Mouse (Mus musculus) thymus, postnatal 4 days (tissue): ENCODE results near the gene Magi2.
"Not testable (repeated sequence)": the region's sequence is repeated elsewhere in the genome, so short reads cannot be mapped to it uniquely, and the experiment has no call there.

Source experiments
- DNase-seq: peaks from one replicate; pipeline ENCODE4 v3.0.0; 2021

Magi2 gene

DNA sequence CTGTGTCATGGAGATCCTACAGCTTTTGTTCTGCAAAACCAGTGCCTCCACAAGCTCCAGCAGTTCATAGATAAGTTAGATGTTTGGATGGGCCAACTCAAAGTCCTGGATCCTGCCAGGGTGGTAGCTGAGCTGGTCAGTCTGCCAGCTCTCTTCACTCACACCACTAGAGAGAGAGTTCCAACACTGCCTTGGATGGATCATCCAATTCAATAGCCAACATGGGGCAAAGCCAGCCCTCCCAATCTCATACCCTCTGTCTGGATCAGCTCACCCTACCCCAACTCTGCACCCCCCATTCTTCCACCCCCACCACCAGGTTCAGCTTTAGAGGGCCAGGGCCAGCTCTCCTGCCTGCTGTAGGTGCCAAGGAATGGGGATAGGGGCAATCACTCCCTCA, 235.7 kb downstream of the Magi2 start:
- DNase-seq = no peak

DNA sequence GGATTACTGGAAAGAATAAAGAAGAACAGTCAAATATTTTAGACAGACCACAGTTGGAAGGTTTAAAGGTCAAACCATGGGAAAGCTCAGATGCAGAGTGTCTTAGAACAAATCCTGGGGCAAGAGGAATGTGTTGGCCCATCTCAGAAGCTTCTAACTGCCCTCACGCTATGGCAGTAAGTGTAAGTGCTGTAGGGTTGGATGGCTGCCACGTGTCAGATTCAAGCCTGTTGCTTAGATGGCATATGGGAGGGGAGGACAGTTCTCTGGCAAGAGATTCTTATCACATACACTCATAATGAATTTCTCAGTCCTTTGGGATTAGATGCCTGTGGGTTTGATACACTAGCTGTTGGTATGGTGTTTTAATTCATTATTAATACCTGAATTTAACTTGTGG, 238.5 kb downstream of the Magi2 start:
- no peak for DNase-seq

- no peak for DNase-seq
These were observed 246.1 kb downstream of the Magi2 start for GRCm38 (mm10) chr5:19472851-19473439.

GRCm38 (mm10) chr5:19482981-19483380, 256.1 kb downstream of the Magi2 start:
- no peak for DNase-seq

- no peak for DNase-seq
These were observed 261.1 kb downstream of the Magi2 start for GRCm38 (mm10) chr5:19487947-19488346.

GRCm38 (mm10) chr5:19501005-19501404, 274.2 kb downstream of the Magi2 start:
- DNase-seq = no peak

- DNase-seq = no peak
These were observed 295.3 kb downstream of the Magi2 start for GRCm38 (mm10) chr5:19522168-19522567.

- DNase-seq = no peak
These were observed 312.5 kb downstream of the Magi2 start for GRCm38 (mm10) chr5:19539348-19539747.

- no peak for DNase-seq
These were observed 319.6 kb downstream of the Magi2 start for GRCm38 (mm10) chr5:19546424-19546823.

GRCm38 (mm10) chr5:19546900-19547299, 320.1 kb downstream of the Magi2 start:
- DNase-seq = no peak

GRCm38 (mm10) chr5:19553510-19553909, 326.7 kb downstream of the Magi2 start:
- no peak for DNase-seq

- DNase-seq = no peak
These were observed 338.8 kb downstream of the Magi2 start for GRCm38 (mm10) chr5:19565636-19566035.

- not testable (repeated sequence) for DNase-seq
These were observed 339.3 kb downstream of the Magi2 start for GRCm38 (mm10) chr5:19566136-19566535.

GRCm38 (mm10) chr5:19607700-19608099, 380.9 kb downstream of the Magi2 start:
- no peak for DNase-seq

DNA sequence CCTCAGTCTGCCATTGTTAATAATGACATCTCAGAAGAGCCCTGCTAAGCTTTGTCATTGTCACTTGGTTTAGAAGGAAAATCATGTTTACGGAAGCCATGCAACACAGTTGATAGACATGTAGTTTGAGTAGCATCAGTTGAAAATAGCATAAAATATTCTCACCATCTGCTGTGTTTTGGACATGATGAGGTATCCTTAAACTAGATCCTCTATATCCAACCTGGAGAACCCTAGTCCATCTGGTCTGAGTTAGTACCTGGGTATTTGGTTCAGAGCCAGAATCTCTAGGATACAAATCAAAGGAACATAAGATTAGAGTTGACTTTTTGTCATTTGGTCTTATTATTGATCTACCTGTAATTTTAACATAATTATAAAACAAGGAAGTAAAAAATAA, 385.0 kb downstream of the Magi2 start:
- DNase-seq = no peak

DNA sequence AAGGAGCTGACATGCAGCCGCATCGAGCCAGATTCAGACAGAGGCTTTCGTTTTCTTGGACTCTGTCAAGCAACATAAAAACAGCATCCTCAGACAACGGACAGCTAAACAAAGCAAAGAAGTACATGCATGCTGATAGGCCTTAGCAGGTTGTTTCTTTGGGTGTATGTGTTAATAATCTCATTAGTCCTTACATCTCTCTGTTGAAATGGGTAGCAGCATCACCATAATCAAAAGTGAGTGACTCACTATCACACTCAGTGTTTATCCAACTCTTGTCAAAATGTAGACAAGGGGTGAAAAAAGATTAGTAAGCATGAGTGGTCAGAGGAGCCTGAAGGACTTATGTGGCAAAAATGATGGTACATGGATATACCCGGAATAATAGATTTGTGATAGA, 394.8 kb downstream of the Magi2 start:
- no peak for DNase-seq

- no peak for DNase-seq
These were observed 407.1 kb downstream of the Magi2 start for GRCm38 (mm10) chr5:19633976-19634375.

DNA sequence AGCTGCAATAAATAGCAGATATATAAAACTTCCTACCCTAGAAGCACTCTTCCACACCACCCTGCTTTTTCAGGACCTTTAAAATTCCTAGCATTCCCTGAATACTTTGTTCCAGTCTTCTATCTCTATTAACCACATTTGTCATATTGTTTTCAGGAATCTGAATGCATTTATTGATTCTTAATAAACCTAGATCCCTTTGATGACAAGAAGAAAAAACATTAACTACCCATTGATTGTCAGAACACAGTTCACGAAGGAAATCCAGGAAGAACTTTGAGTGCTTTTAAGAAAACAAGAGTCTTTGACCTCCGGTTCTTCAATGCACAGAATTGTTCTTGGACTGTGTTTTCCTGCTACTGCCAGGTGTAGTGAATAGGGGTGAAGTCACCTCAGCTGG, 411.0 kb downstream of the Magi2 start:
- no peak for DNase-seq

GRCm38 (mm10) chr5:19655986-19656385, 429.1 kb downstream of the Magi2 start:
- DNase-seq = no peak

DNA sequence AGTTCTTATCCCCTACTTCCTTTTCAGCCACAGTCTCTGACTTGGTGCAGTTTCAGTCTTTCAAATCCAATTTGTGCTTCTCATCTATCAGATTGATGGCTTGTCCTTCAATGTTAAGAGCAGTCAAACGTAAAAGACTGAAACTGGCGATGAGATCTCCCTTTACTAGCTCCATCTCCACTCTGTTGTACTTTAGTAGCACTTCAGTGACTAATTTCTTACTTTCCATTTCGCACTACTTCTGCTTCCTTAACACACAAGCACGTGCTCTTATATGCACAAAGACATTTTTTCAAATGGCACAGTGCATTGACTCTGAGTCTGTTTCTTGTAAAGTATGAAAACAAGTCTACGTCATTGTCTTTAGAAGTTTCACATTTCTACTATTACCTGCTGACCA, 439.6 kb downstream of the Magi2 start:
- DNase-seq = no peak

GRCm38 (mm10) chr5:19717296-19717695, 490.5 kb downstream of the Magi2 start:
- DNase-seq = no peak

DNA sequence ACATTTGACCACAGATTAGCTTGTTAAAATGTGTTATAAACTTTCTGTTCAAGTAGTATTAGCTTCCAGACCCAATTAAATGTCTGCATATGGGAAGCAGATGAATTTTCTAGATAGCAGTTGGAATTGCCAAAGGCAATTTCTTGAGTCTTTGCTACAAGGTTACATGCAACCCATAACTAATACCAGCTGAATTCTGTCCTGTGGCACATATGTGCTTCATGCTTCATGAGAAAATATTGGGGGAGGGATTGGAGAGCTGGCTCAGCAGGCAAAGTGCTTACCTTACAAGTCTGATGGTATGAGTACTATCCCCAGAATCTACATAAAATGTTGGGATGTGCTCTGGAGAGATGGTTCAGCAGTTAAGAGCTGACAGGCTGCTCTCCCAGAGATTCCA, 499.4 kb downstream of the Magi2 start:
- no peak for DNase-seq

- DNase-seq = no peak
These were observed 518.5 kb downstream of the Magi2 start for GRCm38 (mm10) chr5:19745376-19745775.

- no peak for DNase-seq
These were observed 519.1 kb downstream of the Magi2 start for GRCm38 (mm10) chr5:19745916-19746315.

- no peak for DNase-seq
These were observed 520.2 kb downstream of the Magi2 start for GRCm38 (mm10) chr5:19746865-19747514.
